8 mouse cellular contexts compared by ENCODE assay signal in the genomic region with DNA sequence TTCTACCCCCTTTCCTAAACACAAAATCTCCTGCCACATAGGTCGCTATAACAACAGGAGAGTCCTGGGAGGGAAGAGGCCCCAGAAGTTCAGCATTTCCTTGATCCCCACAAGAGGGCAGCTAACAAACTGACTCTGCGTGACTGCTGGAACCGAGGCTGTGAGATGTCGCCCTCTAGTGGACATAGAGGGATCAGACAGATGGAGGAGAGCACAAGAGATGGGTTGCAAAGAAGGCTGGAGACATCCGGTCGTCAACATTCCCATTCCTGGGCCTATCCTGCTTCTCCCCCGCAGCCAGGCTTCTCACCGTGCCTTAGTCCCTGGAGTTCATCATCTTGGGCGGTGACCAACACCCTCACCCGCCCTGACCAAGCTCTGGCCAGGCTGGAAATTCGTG. TPM values are rescaled to one million over a fixed set of nuclear protein-coding genes. Genes with fewer than 3 reads are reported as not detected.
DNase-seq lines count a peak whose midpoint lies in the region; ATAC-seq lines count a peak whose summit lies in the region.

No protein-coding gene starts in this region.

- 22% methylated on average over 11 of the region's 11 CpGs for WGBS in hindbrain, embryonic 16.5 days

- H3K4me2 ChIP-seq in hindbrain, embryonic 16.5 days (ENCODE audit: low read length) = no peak overlapping the region

- no peak overlapping the region for H3K9ac ChIP-seq in hindbrain, embryonic 16.5 days (ENCODE audit: low read depth, low read length)

- H3K27me3 ChIP-seq in hindbrain, embryonic 16.5 days (replicated peaks; ENCODE audit: control insufficient read depth, insufficient read depth, low read length) = no peaks in the 10 kb centered on the region

- no peaks in the 10 kb centered on the region for H3K9me3 ChIP-seq in hindbrain, embryonic 16.5 days (ENCODE audit: control insufficient read depth, low read length)

- peak; percentile 81; the same call in 1 of the 2 replicates for ATAC-seq in hindbrain, embryonic 16.5 days

- no peak overlapping the region for H3K4me3 ChIP-seq in hindbrain, embryonic 16.5 days (ENCODE audit: low read length)

- no peaks in the 10 kb centered on the region for H3K4me1 ChIP-seq in hindbrain, embryonic 16.5 days (ENCODE audit: control insufficient read depth, insufficient read depth, low read depth, low read length)

- no peak overlapping the region for H3K27ac ChIP-seq in hindbrain, embryonic 16.5 days (ENCODE audit: low read depth, low read length)

- peak; percentile 97 for DNase-seq in R1 (ENCODE audit: low read depth, low spot score)
- DNase-seq in cerebellum, postnatal 10 days = peak; percentile 75 to 79
- peak; percentile 80 for DNase-seq in gastrocnemius, adult 18-20 months (ENCODE audit: low spot score)
- peak; percentile 47 for DNase-seq in left cerebral cortex, adult 11 months (ENCODE audit: low spot score)
- peak; percentile 69 to 83 for DNase-seq in lung, postnatal 4 days
- DNase-seq in retina, embryonic 14.5 days (ENCODE audit: low spot score) = peak; percentile 85
- DNase-seq in thymus, postnatal 4 days = peak; percentile 69

- no peaks in the 10 kb centered on the region for H3K36me3 ChIP-seq in hindbrain, embryonic 16.5 days (ENCODE audit: control insufficient read depth, insufficient read depth, low read length)

RNA-seq across cellular contexts. Expression of gene Rhob, which starts 47.5 kb away (rescaled TPM):
- total RNA-seq in gastrocnemius, adult 18-20 months (2021) = 10 to 100 TPM; 43.6 to 79.2 TPM
- polyA plus RNA-seq in hindbrain, embryonic 16.5 days (2015; fragmentation: Nextera tagmentation; extraction: Ambion mirVana) = 81.3 and 86.9 TPM in 2 replicates

RNA-seq across cellular contexts. Expression of gene Slc7a15, which starts 51.5 kb away (rescaled TPM):
- not detected for total RNA-seq in gastrocnemius, adult 18-20 months (2021)
- polyA plus RNA-seq in hindbrain, embryonic 16.5 days (2015; fragmentation: Nextera tagmentation; extraction: Ambion mirVana) = not detected in 2 replicates

Comparison
In these comparisons a context has a peak if more than half of its experiments do, and no peak if none do; other contexts are left out.
1. DNase-seq: peak in every context shown above with its lines; median percentile 97 in R1; 85 in retina, embryonic 14.5 days; 80 in gastrocnemius, adult 18-20 months; 77 in cerebellum, postnatal 10 days; 76 in lung, postnatal 4 days; 69 in thymus, postnatal 4 days; 47 in left cerebral cortex, adult 11 months.